Mouse (Mus musculus): ENCODE measurements at regions not wholly inside any gene's neighbourhood (a gene's known extent, or its start where the extent isn't known, plus 50 kb on each side); places are given as distances from the start of the nearest gene placed in this dataset.

DNA sequence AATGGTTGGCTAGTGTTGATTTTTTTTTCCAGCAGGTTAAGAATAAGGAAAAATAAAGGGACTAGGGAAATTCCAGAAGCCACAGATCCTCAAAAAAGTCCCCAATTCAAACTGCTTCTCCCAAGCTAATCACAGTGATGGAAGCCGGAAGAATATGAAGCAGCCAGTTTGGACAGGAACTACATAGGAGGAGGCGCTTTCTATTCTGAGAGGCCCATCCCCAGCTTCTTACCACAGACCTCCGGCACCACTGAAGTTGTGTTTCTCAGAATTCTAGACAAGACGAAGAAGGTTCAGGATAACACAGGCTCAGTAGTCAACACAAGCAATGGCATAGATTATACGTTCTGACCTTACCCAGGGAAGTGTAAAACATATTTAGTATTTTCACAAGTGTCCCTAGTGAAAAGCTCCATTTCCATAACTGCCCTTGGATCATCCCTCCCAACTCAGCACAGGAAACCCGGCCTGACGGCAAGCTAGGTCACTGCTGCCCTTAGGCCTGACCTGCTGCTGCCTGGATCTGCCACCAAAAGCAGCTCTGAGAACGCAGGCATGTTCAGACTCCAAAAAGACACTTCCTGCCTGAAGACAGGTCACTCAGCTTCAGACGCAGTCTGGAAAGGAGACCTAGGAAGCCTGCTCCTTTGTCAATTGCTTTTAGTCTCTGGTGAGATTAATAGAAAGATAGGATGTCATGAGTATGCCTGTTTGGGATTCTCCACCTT lies 97.2 kb upstream of the Tmc1 start:
- TF ChIP-seq CTCF (IDR thresholded peaks at IDR 0.05; ENCODE audit: borderline replicate concordance, control insufficient read depth, extremely low read depth, insufficient read depth, low read length, poor library complexity) (no peak), POLR2A (IDR thresholded peaks at IDR 0.05; ENCODE audit: control insufficient read depth, extremely low read depth, insufficient read depth, low read length, poor library complexity) (no peak)

All from thymus, adult 2 months (tissue).